Mouse (Mus musculus) thymus, postnatal 36 days (tissue): ENCODE data around the gene Ppm1e.
"Not testable (repeated sequence)": the region's sequence is repeated elsewhere in the genome, so short reads cannot be mapped to it uniquely, and the experiment has no call there.

Experiments
- DNase-seq, 2 experiments: peaks; one replicate each; pipeline ENCODE4 v3.0.0; 2022; ENCODE audit warnings: mixed read lengths in 2 of 2

The Ppm1e gene

GRCm38 (mm10) chr11:87309329-87310074 lies 49.3 kb downstream of the Ppm1e start:
- no peak for DNase-seq

- no peak for DNase-seq
Measured at GRCm38 (mm10) chr11:87299066-87299465, 59.8 kb downstream of the Ppm1e start.

GRCm38 (mm10) chr11:87296467-87296866 lies 62.4 kb downstream of the Ppm1e start:
- DNase-seq = no peak

GRCm38 (mm10) chr11:87295636-87296035 lies 63.2 kb downstream of the Ppm1e start:
- no peak for DNase-seq

DNA sequence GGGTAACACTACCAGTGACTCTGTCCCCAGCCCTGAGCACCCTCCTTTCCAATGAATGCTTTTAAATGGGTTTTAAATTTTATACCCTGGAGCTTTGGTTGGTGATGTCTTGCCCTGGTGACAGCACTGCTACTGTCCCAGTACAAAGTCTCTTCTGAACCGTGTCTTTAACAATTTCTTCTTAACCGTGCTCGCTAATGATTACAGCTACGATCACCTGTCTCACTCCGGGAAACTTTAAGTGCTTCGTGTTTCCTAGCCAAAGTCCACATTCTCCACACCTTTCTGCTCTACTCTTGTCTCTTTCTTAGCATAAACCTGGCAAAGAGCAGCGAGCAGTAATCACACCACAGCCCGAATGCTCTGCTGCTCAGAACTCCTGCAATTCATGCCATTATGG lies 69.5 kb downstream of the Ppm1e start:
- DNase-seq = no peak

DNA sequence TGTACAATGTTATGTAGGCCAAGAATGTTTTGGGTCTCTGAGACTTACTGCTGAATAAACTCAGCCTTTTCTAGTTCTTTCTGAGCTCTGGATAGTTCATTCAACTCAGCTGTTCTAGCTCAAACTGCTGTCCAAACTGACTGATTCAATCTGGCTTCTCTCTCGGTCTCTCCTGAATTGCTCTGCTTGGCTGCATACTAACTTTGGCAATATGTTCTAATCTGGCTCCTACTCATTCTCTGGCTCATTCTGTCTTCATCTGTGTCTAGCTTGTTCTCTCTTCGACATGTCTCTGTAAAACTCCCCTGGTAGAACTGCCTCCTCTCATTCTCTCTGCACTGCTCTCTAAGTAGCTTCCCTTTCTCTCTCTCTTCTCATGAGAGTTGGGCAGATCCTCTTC lies 72.6 kb downstream of the Ppm1e start:
- no peak for DNase-seq

GRCm38 (mm10) chr11:87281907-87282475 lies 76.8 kb downstream of the Ppm1e start:
- DNase-seq = no peak

DNA sequence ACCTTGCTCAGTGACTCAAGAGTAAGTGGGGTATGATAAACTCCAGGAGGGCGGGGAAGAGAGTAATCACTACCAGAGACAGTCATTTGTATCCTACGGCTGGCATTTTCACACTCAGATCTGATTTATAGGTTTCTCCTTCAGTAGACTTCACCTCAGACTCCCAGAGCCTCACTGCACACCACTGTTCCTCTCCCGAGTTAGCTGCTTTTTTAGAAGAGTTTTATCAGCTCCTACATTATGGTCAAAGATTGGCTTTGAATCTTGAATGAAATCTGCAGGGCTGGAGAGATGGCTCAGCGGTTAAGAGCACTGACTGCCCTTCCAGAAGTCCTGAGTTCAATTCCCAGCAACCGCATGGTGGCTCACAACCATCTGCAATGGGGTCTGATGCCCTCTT lies 79.4 kb downstream of the Ppm1e start:
- DNase-seq = no peak

GRCm38 (mm10) chr11:87278807-87279206 lies 80.0 kb downstream of the Ppm1e start:
- DNase-seq = no peak

DNA sequence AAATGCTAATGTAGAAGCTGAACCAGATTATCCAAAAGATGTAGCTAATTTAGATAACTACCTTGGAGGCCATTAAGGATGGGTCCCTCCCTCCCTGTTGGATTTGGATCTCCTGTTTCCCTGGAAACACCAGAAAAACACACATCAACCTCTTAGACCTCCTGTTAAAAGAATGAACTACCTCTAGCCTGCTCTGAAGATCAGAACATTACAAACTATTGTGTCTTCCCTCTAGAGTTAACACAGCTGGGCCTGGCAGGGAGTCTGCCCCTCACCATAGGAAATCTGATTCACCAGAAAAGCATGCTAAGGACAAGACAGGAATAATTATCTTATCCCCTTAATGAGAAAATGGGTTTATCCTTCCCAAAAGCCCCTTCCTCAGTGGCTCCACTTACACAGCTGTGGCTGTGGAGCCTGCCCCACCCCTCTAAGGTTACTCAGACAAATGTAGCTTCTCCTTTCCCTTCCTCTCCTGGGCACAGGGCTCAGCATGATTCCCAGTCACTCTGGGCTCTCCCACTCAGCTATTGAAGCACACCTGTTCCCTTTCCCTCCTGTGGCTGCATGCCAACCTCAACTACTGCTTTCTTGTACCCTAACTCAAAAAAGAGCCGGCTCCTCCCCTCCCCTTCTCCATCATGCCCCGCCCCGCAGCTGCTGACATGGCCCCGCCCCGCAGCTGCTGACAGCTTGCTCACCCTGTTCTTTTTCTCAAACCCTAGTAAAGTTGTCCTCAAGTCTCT lies 82.4 kb downstream of the Ppm1e start:
- peak; percentile 73 to 81 for DNase-seq

- DNase-seq = no peak
Measured at GRCm38 (mm10) chr11:87275420-87276048, 83.3 kb downstream of the Ppm1e start.

- no peak for DNase-seq
Measured at GRCm38 (mm10) chr11:87272725-87273124, 86.1 kb downstream of the Ppm1e start.

DNA sequence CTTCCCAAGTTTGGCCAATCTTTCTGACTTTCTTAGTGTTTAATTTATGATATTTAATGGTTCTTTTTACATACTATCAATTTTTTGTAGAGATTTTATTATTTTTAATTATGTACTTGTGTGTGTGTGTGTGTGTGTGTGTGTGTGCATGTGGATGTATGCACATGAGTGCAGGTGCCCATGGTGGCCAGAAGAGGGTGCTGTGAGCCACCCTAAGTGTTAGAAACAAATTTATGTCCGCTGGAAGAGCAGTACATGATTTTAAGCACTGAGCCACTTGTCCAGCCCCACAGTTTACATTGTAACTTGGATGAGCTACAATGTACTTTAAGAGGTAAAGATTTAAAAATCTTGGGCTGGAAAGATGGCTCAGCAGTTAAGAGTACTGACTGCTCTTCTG lies 87.3 kb downstream of the Ppm1e start:
- DNase-seq = no peak

DNA sequence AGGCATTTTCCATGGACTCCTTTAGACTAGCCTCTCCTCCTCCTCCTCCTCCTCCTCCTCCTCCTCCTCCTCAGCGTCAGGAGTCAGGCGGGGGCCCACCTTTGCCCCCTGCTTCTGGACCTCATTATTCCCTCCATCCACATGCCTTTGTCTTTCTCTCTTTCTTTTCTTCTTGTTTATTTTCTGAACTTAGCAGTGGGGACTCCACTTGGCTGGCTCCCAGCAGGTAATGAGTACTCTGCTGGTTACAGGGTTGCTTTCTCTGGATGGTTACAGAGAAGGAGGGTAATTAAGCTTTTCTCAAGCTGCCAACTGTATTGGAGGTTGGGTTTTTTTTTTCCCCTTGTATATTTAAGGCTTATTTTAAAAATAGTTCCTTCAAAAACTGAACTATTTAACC lies 87.9 kb downstream of the Ppm1e start:
- no peak for DNase-seq

- DNase-seq = no peak
Measured at GRCm38 (mm10) chr11:87270446-87270845, 88.4 kb downstream of the Ppm1e start.

- peak in 1 of 2 experiments; percentile 28 for DNase-seq
Measured at GRCm38 (mm10) chr11:87268803-87269202, 90.0 kb downstream of the Ppm1e start.

DNA sequence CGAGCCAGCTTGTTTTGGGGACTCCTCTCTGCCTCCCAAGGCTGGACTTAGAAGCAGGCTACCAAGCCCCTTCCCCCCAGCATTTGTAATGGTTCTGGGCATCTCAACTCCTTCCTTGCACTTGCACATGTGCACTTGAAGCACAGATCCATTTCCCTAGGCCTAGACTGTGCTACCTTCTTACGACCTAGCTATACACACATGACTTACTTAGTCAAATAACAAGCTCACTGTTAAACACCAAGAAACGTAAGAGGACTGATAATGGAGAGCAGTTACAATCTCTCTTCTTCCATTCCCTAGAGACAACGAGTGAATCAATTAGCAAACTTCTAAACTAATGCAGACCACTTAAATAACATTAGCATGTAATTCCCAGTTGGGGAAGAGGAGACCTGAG lies 92.6 kb downstream of the Ppm1e start:
- DNase-seq = no peak

GRCm38 (mm10) chr11:87263946-87264345 lies 94.9 kb downstream of the Ppm1e start:
- no peak for DNase-seq

DNA sequence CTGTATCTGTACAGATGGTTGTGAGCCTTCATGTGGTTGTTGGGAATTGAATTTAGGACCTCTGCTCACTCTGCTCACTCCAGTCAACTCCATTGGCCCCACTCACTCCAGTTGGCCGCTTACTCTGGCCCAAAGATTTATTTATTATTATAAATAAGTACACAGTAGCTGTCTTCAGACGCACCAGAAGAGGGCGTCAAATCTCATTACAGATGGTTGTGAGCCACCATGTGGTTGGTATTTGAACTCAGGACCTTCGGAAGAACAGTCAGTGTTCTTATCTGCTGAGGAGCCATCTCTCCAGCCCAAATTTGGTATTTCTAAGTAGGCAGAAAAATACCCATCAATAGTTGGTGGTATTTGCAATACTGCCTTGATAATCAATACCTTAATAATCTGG lies 97.1 kb downstream of the Ppm1e start:
- DNase-seq = not testable (repeated sequence)

- DNase-seq = peak in 1 of 2 experiments; percentile 8
Measured at GRCm38 (mm10) chr11:87259792-87260191, 99.0 kb downstream of the Ppm1e start.

GRCm38 (mm10) chr11:87257282-87257681 lies 101.5 kb downstream of the Ppm1e start:
- DNase-seq = no peak

GRCm38 (mm10) chr11:87254149-87254548 lies 104.7 kb downstream of the Ppm1e start:
- DNase-seq = no peak

- DNase-seq = no peak
Measured at GRCm38 (mm10) chr11:87253294-87253693, 105.5 kb downstream of the Ppm1e start.

DNA sequence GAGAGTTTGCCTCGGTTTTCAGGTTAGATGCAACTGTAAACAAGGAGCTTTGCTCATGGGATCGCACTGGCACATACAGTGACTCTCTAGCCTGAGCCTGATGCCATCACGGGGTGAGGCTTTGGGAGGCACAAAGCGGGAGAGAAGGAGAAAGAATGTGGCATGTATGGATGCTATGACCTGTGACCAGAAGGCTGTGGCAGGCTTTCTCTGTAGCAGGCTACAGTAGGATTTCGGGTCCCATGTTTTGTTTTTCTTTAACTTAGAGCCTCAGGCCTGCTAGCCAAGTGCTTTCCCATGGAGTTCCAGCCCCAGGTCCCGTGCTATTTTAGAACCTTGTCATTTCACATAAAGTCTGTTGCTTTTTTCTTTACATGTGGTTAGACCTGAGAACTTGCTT lies 108.7 kb downstream of the Ppm1e start:
- no peak for DNase-seq
